Mouse (Mus musculus) lung, embryonic 15.5 days (tissue): Measurements from ENCODE around the gene Ccdc88c. TPM values are rescaled to one million over a fixed set of nuclear protein-coding genes. Genes with fewer than 3 reads are reported as not detected.

Experiments used
- ATAC-seq: fragments of 200-750 bp; cut with Nextera tagmentation; 2 replicates; pipeline ENCODE4 v1.8.0; 2017; ENCODE audit warnings: moderate number of reproducible peaks, borderline replicate concordance; ENCODE audit not compliant: low FRiP score, low TSS enrichment; ENCODE audit errors: extremely low read depth
- H3K27ac ChIP-seq: fragments of 300-500 bp; sonication (generic); 2 replicates; pipeline ENCODE4 v1.5.1; 2015; ENCODE audit warnings: moderate library complexity, mild to moderate bottlenecking, inconsistent platforms
- H3K27me3 ChIP-seq: fragments of 300-500 bp; sonication (generic); 2 replicates; pipeline ENCODE4 v1.6.1; 2015; ENCODE audit warnings: inconsistent platforms
- H3K36me3 ChIP-seq: fragments of 300-500 bp; sonication (generic); 2 replicates; pipeline ENCODE4 v1.6.1; 2015; ENCODE audit warnings: inconsistent platforms
- H3K4me1 ChIP-seq: fragments of 300-500 bp; sonication (generic); 2 replicates; pipeline ENCODE4 v1.6.1; 2015; ENCODE audit warnings: inconsistent platforms
- H3K4me2 ChIP-seq: fragments of 300-500 bp; sonication (generic); 2 replicates; pipeline ENCODE4 v1.6.1; 2015; ENCODE audit warnings: inconsistent platforms, mild to moderate bottlenecking, moderate library complexity
- H3K4me3 ChIP-seq: fragments of 300-500 bp; sonication (generic); 2 replicates; pipeline ENCODE4 v1.5.1; 2015; ENCODE audit warnings: mild to moderate bottlenecking, inconsistent platforms
- H3K9ac ChIP-seq: fragments of 300-500 bp; sonication (generic); 2 replicates; pipeline ENCODE4 v1.6.1; 2015; ENCODE audit warnings: inconsistent platforms
- H3K9me3 ChIP-seq: fragments of 300-500 bp; sonication (generic); 2 replicates; pipeline ENCODE4 v1.6.1; 2016; ENCODE audit warnings: inconsistent platforms
- WGBS: fragments of 180-500 bp; shearing (Covaris S2); methylation state at CpG from one replicate; pipeline ENCODE4 v1.1.7; 2015; 5-methylcytosine and 5-hydroxymethylcytosine counted together
- polyA plus RNA-seq: library from polyadenylated mRNA; unstranded; fragments of >200 nt; fragmentation: Nextera tagmentation; extraction: Ambion mirVana; gene quantifications from 2 replicates; pipeline ENCODE4 v1.2.1, GENCODE M21; 2015

The Ccdc88c gene
- polyA plus RNA-seq, 1 experiment from 2014 or later = 17.9 TPM

GRCm38 (mm10) chr12:101007427-101007826, 21.4 kb downstream of the Ccdc88c start:
- ATAC-seq = no peak
- 43% methylated on average over 9 of the region's 9 CpGs for WGBS
- Histone ChIP-seq H3K4me1 (peaks cover 59% of the 10 kb centered on the region), H3K9me3 (no peaks in the 10 kb centered on the region), H3K27ac (no peak overlapping the region), H3K4me3 (no peak overlapping the region), H3K36me3 (no peaks in the 10 kb centered on the region), H3K4me2 (no peak overlapping the region), H3K27me3 (no peaks in the 10 kb centered on the region), H3K9ac (no peak overlapping the region)

DNA sequence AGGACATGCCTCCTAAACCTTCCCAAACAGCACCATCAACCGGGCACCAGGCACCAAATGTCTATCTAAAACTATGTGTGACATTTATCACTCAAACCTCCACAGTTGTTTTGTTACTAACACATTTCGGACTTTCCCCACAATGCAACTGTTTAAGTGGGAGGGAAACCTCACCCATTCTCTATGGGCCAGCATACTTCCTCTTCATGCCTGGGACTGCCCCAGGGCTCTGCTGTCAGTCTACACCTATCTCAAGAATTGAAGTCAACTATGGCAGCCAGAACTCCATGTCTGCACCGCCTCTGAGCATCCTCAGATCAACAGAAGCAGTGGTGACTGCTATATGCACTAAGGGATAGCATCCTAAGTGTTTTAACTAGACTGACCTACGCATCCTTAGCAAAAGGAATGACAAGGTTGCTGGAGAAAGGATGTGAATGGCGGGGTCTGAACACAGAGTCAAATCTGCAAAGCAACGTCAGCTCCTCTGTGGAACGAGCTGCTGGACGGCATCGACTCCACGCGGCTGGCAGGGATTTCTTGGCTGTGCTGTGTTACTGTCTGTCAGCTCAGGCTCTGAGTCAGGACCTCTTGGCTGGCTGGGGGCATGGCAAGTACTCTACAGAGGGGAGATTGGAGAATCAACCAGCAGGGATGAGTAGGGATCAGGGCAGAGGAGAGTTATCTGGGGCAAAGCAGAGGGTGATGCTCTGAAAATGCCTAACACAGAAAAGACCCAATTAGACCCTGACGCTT, 23.0 kb downstream of the Ccdc88c start:
- Histone ChIP-seq H3K27ac (no peak overlapping the region), H3K36me3 (no peaks in the 10 kb centered on the region), H3K9ac (no peak overlapping the region), H3K4me2 (no peak overlapping the region), H3K27me3 (no peaks in the 10 kb centered on the region), H3K9me3 (no peaks in the 10 kb centered on the region), H3K4me3 (no peak overlapping the region), H3K4me1 (peaks cover 64% of the 10 kb centered on the region)
- WGBS = 77% methylated on average over 12 of the region's 12 CpGs
- no peak for ATAC-seq

GRCm38 (mm10) chr12:101004982-101005381, 23.9 kb downstream of the Ccdc88c start:
- no peaks in the 10 kb centered on the region for H3K9me3 ChIP-seq
- no peak overlapping the region for H3K4me2 ChIP-seq
- no peaks in the 10 kb centered on the region for H3K36me3 ChIP-seq
- ATAC-seq = no peak
- H3K27ac ChIP-seq = no peak overlapping the region
- peaks cover 60% of the 10 kb centered on the region for H3K4me1 ChIP-seq
- no peak overlapping the region for H3K4me3 ChIP-seq
- H3K27me3 ChIP-seq = no peaks in the 10 kb centered on the region
- H3K9ac ChIP-seq = no peak overlapping the region
- 94% methylated on average over 5 of the region's 5 CpGs for WGBS

GRCm38 (mm10) chr12:101002801-101003513, 25.9 kb downstream of the Ccdc88c start:
- Histone ChIP-seq H3K36me3 (no peaks in the 10 kb centered on the region), H3K4me3 (no peak overlapping the region), H3K4me2 (no peak overlapping the region), H3K4me1 (peaks cover 66% of the 10 kb centered on the region), H3K9ac (no peak overlapping the region), H3K27ac (peak overlapping the region; percentile 13; the same call in 1 of the 2 replicates), H3K27me3 (no peaks in the 10 kb centered on the region), H3K9me3 (no peaks in the 10 kb centered on the region)
- 46% methylated on average over 4 of the region's 4 CpGs for WGBS
- ATAC-seq = no peak

DNA sequence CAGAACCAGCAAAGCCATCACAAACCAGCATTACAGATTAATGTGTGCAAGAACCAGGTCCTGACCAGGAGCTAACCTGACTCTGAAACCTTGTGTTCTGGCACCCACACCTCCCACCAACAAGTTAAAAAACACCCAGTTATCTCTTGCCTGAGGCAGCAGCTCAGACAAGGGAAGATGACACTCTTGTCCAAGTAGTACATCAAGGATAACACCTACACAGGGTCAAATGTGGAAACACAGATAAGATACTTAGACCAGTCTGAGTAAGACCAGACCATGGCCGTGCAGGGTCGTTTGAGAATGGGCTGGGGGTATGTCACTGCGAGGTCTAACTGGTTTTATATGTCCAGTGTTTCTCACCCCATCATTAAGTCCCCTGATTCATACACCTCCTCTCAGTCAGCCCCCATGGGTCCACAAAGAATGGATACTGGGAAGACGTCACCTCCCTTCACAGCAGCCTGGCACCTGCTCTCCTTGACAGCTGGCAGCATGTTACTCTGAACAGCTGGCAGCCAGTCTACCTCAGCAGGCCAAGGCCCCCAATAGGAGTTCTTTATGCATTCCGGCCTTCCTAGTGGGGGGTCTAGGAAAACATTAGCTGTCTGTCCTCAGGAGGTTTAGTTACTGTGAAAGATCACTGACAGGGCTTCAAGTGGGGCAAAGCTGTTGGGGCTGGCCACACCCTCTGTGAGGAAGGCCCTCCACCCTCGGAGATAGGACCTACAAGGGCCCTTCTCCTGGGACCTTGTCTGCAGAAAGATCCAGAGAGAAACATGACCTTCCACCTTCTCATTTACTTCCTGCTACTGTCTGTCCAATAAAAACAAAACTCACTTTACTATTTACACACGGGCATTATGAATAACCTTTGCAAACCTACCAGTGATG, 29.5 kb downstream of the Ccdc88c start:
- H3K4me3 ChIP-seq = no peak overlapping the region
- 46% methylated on average over 7 of the region's 7 CpGs for WGBS
- H3K9me3 ChIP-seq = no peaks in the 10 kb centered on the region
- H3K36me3 ChIP-seq = no peaks in the 10 kb centered on the region
- H3K27ac ChIP-seq = no peak overlapping the region
- no peak for ATAC-seq
- H3K4me2 ChIP-seq = no peak overlapping the region
- peaks cover 61% of the 10 kb centered on the region for H3K4me1 ChIP-seq
- H3K9ac ChIP-seq = no peak overlapping the region
- H3K27me3 ChIP-seq = no peaks in the 10 kb centered on the region

- ATAC-seq = no peak
- Histone ChIP-seq H3K9ac (no peak overlapping the region), H3K4me2 (no peak overlapping the region), H3K9me3 (no peaks in the 10 kb centered on the region), H3K36me3 (no peaks in the 10 kb centered on the region), H3K27ac (no peak overlapping the region), H3K27me3 (no peaks in the 10 kb centered on the region), H3K4me3 (no peak overlapping the region), H3K4me1 (peaks cover 55% of the 10 kb centered on the region)
- 29% methylated on average over 8 of the region's 8 CpGs for WGBS
These were observed 30.3 kb downstream of the Ccdc88c start for GRCm38 (mm10) chr12:100998564-100998962.

DNA sequence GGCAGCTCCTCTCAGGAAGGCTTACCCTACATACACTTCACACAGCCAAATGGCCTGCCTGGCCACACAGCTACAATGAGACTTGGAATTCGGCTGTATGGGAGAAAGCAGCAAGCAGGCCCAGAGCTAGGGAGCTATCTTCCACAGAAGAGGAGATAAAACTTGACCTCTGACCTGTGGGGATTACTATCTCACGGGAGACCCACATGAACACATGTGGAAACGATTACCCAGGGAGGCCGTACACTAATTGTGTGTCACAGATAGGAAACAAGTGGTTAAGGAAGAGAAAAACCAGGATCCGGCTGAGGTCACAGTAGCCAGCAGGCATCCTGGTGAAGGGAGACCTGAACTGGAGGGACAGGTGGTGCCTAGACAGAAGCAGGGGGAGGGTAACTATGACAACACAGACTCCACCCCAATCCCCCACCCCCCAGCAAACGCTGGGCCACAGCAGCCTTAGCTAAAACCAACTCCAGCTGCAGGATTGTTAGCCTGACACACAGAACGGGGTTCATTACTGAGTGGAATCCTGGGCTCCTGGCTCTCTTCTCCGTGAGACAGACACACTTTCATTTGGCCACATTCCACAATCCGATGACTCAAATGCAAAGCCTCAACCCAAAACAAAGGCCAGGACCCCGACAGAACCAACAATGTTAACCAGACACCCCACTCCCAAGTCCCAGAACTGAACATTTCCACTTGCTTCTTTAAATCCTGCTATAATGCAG, 30.9 kb downstream of the Ccdc88c start:
- H3K27me3 ChIP-seq = no peaks in the 10 kb centered on the region
- H3K4me1 ChIP-seq = peaks cover 50% of the 10 kb centered on the region
- WGBS = 15% methylated on average over 10 of the region's 10 CpGs
- H3K9me3 ChIP-seq = no peaks in the 10 kb centered on the region
- H3K9ac ChIP-seq = no peak overlapping the region
- H3K4me3 ChIP-seq = no peak overlapping the region
- H3K27ac ChIP-seq = peak overlapping the region; percentile 6; the same call in 1 of the 2 replicates
- ATAC-seq = 0 out of 2 replicates have a peak, but pooled peaks have one; percentile 20
- no peaks in the 10 kb centered on the region for H3K36me3 ChIP-seq
- no peak overlapping the region for H3K4me2 ChIP-seq

- no peak overlapping the region for H3K27ac ChIP-seq
- WGBS = 49% methylated on average over 5 of the region's 5 CpGs
- ATAC-seq = no peak
- peaks cover 38% of the 10 kb centered on the region for H3K4me1 ChIP-seq
- H3K4me3 ChIP-seq = no peak overlapping the region
- no peaks in the 10 kb centered on the region for H3K9me3 ChIP-seq
- H3K9ac ChIP-seq = no peak overlapping the region
- no peak overlapping the region for H3K4me2 ChIP-seq
- H3K27me3 ChIP-seq = no peaks in the 10 kb centered on the region
- no peaks in the 10 kb centered on the region for H3K36me3 ChIP-seq
These were observed 32.4 kb downstream of the Ccdc88c start for GRCm38 (mm10) chr12:100996378-100996898.

- Histone ChIP-seq H3K4me3 (no peak overlapping the region), H3K4me1 (peaks cover 31% of the 10 kb centered on the region), H3K9ac (no peak overlapping the region), H3K27me3 (no peaks in the 10 kb centered on the region), H3K4me2 (no peak overlapping the region), H3K9me3 (no peaks in the 10 kb centered on the region), H3K36me3 (no peaks in the 10 kb centered on the region), H3K27ac (no peak overlapping the region)
- WGBS = 51% methylated on average over 16 of the region's 16 CpGs
- ATAC-seq = no peak
These were observed 33.1 kb downstream of the Ccdc88c start for GRCm38 (mm10) chr12:100995607-100996377.

DNA sequence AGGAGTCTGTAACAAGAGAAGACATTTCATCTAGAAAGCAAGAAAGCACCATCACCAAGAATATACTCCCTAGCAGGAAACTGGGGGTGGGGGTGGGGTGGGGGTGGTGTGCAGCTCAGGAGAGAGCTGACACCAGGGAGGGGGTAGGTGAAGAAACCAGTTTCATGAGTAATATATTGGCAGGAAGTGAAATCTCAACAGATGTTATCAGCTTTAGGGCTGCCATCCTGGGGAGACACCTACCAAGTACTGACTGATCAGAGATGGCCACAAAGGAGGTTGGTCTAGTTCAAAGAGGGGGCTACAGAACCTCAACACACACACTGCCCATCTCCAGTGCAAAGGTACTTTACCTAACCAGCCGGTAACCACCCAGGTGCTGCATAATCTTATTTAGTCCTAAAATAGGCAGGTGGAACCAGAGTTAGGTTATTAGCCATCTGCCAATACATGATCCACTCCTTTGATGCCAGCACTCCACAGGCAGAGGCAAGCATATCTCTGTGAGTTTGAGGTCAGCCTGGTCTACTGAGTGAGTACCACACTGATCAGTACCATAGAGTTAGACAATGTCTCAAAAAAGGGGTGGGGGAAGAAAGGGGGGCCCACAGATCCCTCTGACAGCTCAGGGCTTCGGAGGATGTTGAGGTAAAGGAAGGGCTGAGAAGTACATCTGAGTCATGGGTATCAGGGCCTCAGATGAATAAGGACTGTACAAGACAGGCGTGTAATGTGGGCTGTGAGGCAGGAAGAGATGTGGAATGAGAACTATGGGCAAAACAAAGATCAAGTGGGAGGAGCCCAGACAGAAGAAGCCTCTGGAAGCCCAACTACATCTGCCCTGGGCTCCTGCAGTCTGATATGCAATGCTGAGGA, 34.5 kb downstream of the Ccdc88c start:
- no peaks in the 10 kb centered on the region for H3K36me3 ChIP-seq
- no peak for ATAC-seq
- no peak overlapping the region for H3K4me3 ChIP-seq
- H3K4me1 ChIP-seq = peaks cover 22% of the 10 kb centered on the region
- H3K9me3 ChIP-seq = no peaks in the 10 kb centered on the region
- no peaks in the 10 kb centered on the region for H3K27me3 ChIP-seq
- no peak overlapping the region for H3K4me2 ChIP-seq
- no peak overlapping the region for H3K9ac ChIP-seq
- 64% methylated on average over 3 of the region's 3 CpGs for WGBS
- no peak overlapping the region for H3K27ac ChIP-seq
